Mouse (Mus musculus): Measurements from ENCODE around the gene Fastkd3.
"Not testable (repeated sequence)": the region's sequence is repeated elsewhere in the genome, so short reads cannot be mapped to it uniquely, and the experiment has no call there.

Gene Fastkd3

GRCm38 (mm10) chr13:68581747-68582516 lies at the start of gene Fastkd3, which contains the start of gene Mtrr:
Gene Fastkd3 (plus strand): TSS chr13:68582234.
Gene Mtrr (minus strand): TSS chr13:68582149.
- no peaks in the 10 kb centered on the region for H3K27me3 ChIP-seq (ENCODE audit: insufficient read depth, low read length)
- TF ChIP-seq CTCF (conservative IDR thresholded peaks at IDR 0.05; ENCODE audit: low read length) (no peak), POU5F1 (IDR thresholded peaks at IDR 0.05; ENCODE audit: borderline replicate concordance, low read length) (no peak), NANOG (IDR thresholded peaks at IDR 0.05; ENCODE audit: borderline replicate concordance, low read length) (no peak)

DNA sequence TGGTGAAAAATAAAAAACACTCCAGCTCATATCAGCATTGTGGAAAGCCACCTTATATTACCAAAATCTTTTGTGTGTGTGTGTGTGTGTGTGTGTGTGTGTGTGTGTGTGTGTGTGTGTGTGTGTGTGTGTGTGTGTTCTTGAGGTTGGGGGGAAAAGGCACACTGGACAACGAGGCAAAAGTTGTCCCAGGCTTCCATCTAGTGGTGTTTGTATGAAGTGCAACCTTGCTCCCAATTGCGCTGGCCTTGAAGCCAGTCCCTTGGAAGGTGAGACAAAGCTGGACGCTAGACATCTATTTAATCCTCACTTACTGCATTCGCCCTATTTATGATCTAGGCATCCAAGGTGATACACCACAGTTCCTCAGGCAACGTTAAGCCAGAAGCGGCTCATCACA lies 28.6 kb upstream of the Fastkd3 start:
- not testable (repeated sequence) for H3K27me3 ChIP-seq (ENCODE audit: insufficient read depth, low read length); H3K36me3 ChIP-seq (ENCODE audit: insufficient read depth, low read length); H3K4me3 ChIP-seq (replicated peaks; ENCODE audit: low read length); H3K4me1 ChIP-seq (replicated peaks; ENCODE audit: low read depth, low read length); H3K9me3 ChIP-seq (ENCODE audit: low read length)

More at GRCm38 (mm10) chr13:68581747-68582516, at the start of gene Fastkd3, which contains the start of gene Mtrr:
- Histone ChIP-seq H3K4me1 (replicated peaks; ENCODE audit: low read depth, low read length) (peaks cover 67% of the 10 kb centered on the region), H3K4me3 (replicated peaks; ENCODE audit: low read length) (peak within 1 kb of the TSS; percentile 90), H3K36me3 (ENCODE audit: insufficient read depth, low read length) (peaks cover 73% of the 10 kb centered on the region), H3K9me3 (ENCODE audit: low read length) (no peaks in the 10 kb centered on the region)

DNA sequence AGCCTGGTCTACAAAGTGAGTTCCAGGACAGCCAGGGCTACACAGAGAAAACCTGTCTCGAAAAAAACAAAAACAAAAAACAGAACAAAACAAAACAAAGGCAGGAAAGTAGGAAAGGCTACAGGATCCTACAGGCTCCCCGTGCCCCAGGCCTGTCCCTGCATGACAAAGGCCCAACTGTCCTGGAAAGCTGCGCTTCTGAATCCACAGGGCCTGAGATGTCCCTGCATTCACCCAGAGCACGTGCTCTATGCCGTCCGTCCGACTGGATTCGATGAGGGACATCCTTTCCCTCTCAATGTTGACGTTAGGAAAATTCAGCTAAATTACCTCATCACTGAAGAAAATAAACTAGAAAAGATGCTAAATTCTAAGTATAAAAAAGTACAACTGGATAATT lies 13.9 kb upstream of the Fastkd3 start:
- no peaks in the 10 kb centered on the region for H3K9me3 ChIP-seq (ENCODE audit: low read length)
- no peak for TF ChIP-seq CTCF (conservative IDR thresholded peaks at IDR 0.05; ENCODE audit: low read length)
- no peak for TF ChIP-seq NANOG (IDR thresholded peaks at IDR 0.05; ENCODE audit: borderline replicate concordance, low read length)
- TF ChIP-seq POU5F1 (IDR thresholded peaks at IDR 0.05; ENCODE audit: borderline replicate concordance, low read length): peak; percentile 80; the same call in 1 of the 2 replicates
- H3K36me3 ChIP-seq (ENCODE audit: insufficient read depth, low read length): peaks cover 93% of the 10 kb centered on the region
- 0 out of 2 replicates have a peak overlapping the region, but pooled peaks have one; percentile 41 for H3K4me3 ChIP-seq (replicated peaks; ENCODE audit: low read length)
- H3K27me3 ChIP-seq (ENCODE audit: insufficient read depth, low read length): no peaks in the 10 kb centered on the region
- H3K4me1 ChIP-seq (replicated peaks; ENCODE audit: low read depth, low read length): peaks cover 33% of the 10 kb centered on the region

DNA sequence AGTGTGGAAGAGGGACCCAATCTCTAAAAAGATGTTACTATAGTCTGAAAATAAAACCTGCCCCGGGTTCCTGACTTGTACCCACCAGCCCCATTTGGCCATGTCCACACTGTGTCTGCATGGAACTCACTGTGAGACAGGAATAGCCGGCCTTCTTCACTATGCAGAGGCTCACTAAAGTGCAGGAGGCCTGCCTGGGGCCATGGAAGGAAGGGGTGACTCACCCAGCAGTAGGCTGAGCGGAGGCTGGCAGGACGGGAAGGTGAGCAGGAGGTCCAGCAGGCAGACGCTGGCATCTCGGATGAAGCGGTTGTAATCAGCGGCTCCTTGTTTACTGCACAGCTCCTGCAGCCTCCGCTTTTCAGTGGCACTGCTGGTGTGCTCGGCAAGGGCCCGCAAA lies 13.5 kb upstream of the Fastkd3 start:
- no peaks in the 10 kb centered on the region for H3K9me3 ChIP-seq (ENCODE audit: low read length)
- TF ChIP-seq POU5F1 (IDR thresholded peaks at IDR 0.05; ENCODE audit: borderline replicate concordance, low read length) (no peak), CTCF (conservative IDR thresholded peaks at IDR 0.05; ENCODE audit: low read length) (no peak), NANOG (IDR thresholded peaks at IDR 0.05; ENCODE audit: borderline replicate concordance, low read length) (no peak)
- H3K4me3 ChIP-seq (replicated peaks; ENCODE audit: low read length): peak overlapping the region; percentile 41; the same call in 1 of the 2 replicates
- H3K36me3 ChIP-seq (ENCODE audit: insufficient read depth, low read length): peaks cover 89% of the 10 kb centered on the region
- H3K4me1 ChIP-seq (replicated peaks; ENCODE audit: low read depth, low read length): peaks cover 38% of the 10 kb centered on the region
- H3K27me3 ChIP-seq (ENCODE audit: insufficient read depth, low read length): no peaks in the 10 kb centered on the region

DNA sequence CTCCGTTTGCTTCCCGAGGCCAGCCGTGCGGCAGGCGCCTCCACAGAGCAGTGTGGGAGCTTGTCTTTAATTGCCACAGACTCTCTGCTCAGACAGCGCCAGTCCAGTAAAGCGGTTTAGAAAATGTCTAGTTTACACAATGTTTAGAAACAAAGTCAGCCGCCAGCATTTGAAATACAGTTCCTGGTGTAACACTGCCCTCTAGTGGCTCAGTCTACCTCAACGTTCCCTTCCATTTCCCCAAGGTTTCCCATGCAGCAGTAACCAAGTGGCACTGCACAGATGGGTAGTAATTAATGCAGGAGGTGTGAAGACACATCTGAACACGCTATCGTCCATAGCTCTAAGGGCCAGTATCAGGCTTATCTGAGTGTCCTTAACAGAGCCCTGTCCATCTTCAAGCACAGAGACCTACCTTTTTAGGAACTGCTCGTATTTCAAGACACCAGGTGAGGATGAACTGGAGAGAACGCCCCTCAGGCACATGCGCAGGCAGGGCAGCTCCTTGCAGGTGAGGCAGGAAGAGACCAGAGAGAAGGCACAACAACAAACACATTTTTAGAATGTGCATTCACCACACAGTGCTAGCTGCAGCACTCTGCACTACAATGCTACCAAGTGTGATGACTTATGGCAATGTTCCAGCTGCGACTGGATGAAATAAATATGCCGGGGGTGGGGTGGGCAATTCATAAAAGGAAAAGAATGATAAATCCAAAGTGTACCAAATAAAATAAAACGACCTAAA lies 12.3 kb upstream of the Fastkd3 start:
- no peaks in the 10 kb centered on the region for H3K9me3 ChIP-seq (ENCODE audit: low read length)

DNA sequence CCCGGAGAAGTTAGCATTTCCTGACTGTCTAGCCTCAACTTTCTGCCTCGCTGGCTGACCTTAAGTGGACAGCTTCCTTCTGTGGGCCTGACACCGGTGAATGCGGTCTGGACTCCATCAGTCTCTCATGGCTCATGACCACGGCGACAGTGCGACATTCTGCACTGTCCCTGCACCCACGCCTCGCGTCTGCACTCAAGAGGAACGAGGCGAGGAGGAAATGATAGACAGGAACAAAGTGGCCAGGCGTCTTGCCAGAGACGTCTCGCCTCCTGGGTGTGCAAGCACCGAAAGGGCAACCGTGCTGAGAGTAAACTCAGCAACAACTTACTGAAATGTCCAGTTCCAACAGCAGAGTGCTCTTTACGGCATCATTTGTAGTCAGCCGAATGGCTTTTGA lies 9.8 kb upstream of the Fastkd3 start:
- no peak overlapping the region for H3K4me3 ChIP-seq (replicated peaks; ENCODE audit: low read length)
- no peak for TF ChIP-seq POU5F1 (IDR thresholded peaks at IDR 0.05; ENCODE audit: borderline replicate concordance, low read length)
- no peak for TF ChIP-seq CTCF (conservative IDR thresholded peaks at IDR 0.05; ENCODE audit: low read length)
- TF ChIP-seq NANOG (IDR thresholded peaks at IDR 0.05; ENCODE audit: borderline replicate concordance, low read length): no peak
- no peaks in the 10 kb centered on the region for H3K27me3 ChIP-seq (ENCODE audit: insufficient read depth, low read length)
- no peaks in the 10 kb centered on the region for H3K9me3 ChIP-seq (ENCODE audit: low read length)
- H3K36me3 ChIP-seq (ENCODE audit: insufficient read depth, low read length): peaks cover 81% of the 10 kb centered on the region
- H3K4me1 ChIP-seq (replicated peaks; ENCODE audit: low read depth, low read length): peaks cover 55% of the 10 kb centered on the region

More for the DNA sequence above, 12.3 kb upstream of the Fastkd3 start:
- Histone ChIP-seq H3K4me1 (replicated peaks; ENCODE audit: low read depth, low read length) (peaks cover 49% of the 10 kb centered on the region), H3K4me3 (replicated peaks; ENCODE audit: low read length) (no peak overlapping the region), H3K27me3 (ENCODE audit: insufficient read depth, low read length) (no peaks in the 10 kb centered on the region), H3K36me3 (ENCODE audit: insufficient read depth, low read length) (peaks cover 81% of the 10 kb centered on the region)
- no peak for TF ChIP-seq POU5F1 (IDR thresholded peaks at IDR 0.05; ENCODE audit: borderline replicate concordance, low read length)
- peak; percentile 83 for TF ChIP-seq CTCF (conservative IDR thresholded peaks at IDR 0.05; ENCODE audit: low read length)

DNA sequence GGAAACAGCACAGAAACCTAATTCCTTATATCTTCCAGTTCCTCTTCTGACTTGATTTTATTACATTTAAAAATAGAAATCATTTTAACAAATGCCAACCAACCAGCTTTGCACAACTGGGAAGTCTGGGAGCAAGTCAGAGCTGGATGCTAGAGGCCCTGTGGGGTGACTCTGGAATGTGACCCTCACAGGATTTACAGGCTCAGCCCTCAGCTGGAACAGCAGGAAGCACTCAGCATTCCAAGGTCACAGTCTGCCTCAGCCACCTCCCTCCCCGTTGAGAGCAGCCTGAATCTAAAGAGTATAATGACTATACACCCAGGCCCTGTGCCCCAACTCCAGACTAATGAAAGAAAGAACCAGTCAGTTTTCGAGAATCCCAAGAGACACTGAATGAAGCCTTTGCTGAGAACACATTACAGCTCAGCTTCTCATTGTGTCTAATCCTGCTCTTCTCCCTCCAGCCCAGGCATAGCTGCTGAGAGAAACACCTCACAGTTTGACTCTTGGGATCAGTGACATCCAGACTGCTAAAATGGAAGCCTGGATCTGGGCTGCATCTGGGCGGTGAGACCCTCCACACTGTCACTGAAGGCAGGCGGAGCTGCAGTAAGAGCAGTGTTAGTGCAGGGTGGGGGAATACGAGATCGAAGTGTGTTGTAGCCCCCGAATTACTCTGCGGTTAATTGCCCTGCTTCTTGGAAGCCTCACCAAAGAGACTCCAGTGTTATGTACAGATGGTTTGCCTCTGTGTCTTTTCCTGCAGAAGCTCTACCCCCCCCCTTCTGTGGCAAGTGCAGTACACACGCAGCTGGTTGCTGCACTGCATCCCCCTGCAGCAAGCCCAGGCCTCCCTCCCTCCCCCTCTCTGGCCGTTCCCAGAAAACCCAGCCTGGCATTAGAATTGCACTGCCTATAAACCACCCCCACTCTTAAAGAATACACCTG lies 8.8 kb upstream of the Fastkd3 start:
- Histone ChIP-seq H3K4me1 (replicated peaks; ENCODE audit: low read depth, low read length) (peaks cover 49% of the 10 kb centered on the region), H3K9me3 (ENCODE audit: low read length) (no peaks in the 10 kb centered on the region), H3K36me3 (ENCODE audit: insufficient read depth, low read length) (peaks cover 83% of the 10 kb centered on the region), H3K27me3 (ENCODE audit: insufficient read depth, low read length) (no peaks in the 10 kb centered on the region), H3K4me3 (replicated peaks; ENCODE audit: low read length) (peak overlapping the region; percentile 39)
- TF ChIP-seq CTCF (conservative IDR thresholded peaks at IDR 0.05; ENCODE audit: low read length): no peak
- no peak for TF ChIP-seq POU5F1 (IDR thresholded peaks at IDR 0.05; ENCODE audit: borderline replicate concordance, low read length)
- TF ChIP-seq NANOG (IDR thresholded peaks at IDR 0.05; ENCODE audit: borderline replicate concordance, low read length): peak; percentile 87

GRCm38 (mm10) chr13:68574398-68574797 lies 7.6 kb upstream of the Fastkd3 start:
- Histone ChIP-seq H3K4me1 (replicated peaks; ENCODE audit: low read depth, low read length) (peaks cover 51% of the 10 kb centered on the region), H3K36me3 (ENCODE audit: insufficient read depth, low read length) (peaks cover 82% of the 10 kb centered on the region), H3K4me3 (replicated peaks; ENCODE audit: low read length) (no peak overlapping the region), H3K9me3 (ENCODE audit: low read length) (no peaks in the 10 kb centered on the region), H3K27me3 (ENCODE audit: insufficient read depth, low read length) (no peaks in the 10 kb centered on the region)
- TF ChIP-seq POU5F1 (IDR thresholded peaks at IDR 0.05; ENCODE audit: borderline replicate concordance, low read length): no peak
- no peak for TF ChIP-seq NANOG (IDR thresholded peaks at IDR 0.05; ENCODE audit: borderline replicate concordance, low read length)
- TF ChIP-seq CTCF (conservative IDR thresholded peaks at IDR 0.05; ENCODE audit: low read length): no peak
